Mouse (Mus musculus): ENCODE measurements around the gene Zfp385c. TPM values are rescaled to one million over a fixed set of nuclear protein-coding genes. Genes with fewer than 3 reads are reported as not detected.
A peak's percentile ranks its signal among the peaks of the same experiment; 100 is the strongest.

Zfp385c gene
- polyA plus RNA-seq, 1 experiment from 2014 or later = not detected

DNA sequence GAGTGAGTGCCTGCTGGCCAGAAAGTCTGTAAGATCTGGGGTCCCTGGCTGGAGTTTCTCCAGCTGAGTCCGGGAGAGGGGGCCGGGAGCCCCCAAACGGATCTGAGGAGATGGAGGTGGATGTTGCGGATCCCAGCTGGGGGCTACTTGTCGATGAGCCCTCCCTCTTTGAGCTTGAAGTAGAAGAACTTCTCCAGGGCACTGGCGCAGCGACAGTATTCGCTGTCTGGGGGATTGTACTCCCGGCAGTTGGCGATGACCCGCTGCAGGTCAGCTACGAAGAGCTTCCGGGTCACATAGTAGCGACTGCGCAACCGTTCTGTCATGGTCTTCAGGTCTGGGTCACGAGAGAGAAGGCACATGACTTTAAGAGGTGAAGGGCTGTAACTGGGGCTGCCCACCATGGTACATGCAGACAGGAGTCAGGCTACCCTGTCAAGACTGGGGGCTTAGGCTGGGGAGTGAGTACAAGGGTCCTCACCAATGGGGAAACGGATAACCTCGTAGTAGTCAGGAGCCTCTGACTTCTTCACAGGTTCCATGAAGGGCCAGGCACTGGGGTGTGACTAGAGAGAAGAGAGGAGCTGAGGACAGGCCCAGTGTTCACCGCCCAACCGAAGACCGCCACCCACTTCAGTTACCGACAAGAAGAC is 13.0 kb upstream of the Zfp385c start:
- CTCF ChIA-PET = interaction anchor here (1.1 kb wide), 1 partner anchor 9 kb away, joined by 4 read pairs; the partner anchor contains the start of gene Hspb9
- ATAC-seq = no peak
- no peak for TF ChIP-seq CTCF (IDR thresholded peaks at IDR 0.05)
- H3K27me3 ChIP-seq = no peaks in the 10 kb centered on the region
- no peak for DNase-seq (ENCODE audit: low read depth, low spot score)
- in situ Hi-C loops (cut with MboI; ENCODE audit: low pct_unique_long_range_greater_than_20kb) = no loop called here
- POLR2A ChIA-PET = no interaction called here

DNA sequence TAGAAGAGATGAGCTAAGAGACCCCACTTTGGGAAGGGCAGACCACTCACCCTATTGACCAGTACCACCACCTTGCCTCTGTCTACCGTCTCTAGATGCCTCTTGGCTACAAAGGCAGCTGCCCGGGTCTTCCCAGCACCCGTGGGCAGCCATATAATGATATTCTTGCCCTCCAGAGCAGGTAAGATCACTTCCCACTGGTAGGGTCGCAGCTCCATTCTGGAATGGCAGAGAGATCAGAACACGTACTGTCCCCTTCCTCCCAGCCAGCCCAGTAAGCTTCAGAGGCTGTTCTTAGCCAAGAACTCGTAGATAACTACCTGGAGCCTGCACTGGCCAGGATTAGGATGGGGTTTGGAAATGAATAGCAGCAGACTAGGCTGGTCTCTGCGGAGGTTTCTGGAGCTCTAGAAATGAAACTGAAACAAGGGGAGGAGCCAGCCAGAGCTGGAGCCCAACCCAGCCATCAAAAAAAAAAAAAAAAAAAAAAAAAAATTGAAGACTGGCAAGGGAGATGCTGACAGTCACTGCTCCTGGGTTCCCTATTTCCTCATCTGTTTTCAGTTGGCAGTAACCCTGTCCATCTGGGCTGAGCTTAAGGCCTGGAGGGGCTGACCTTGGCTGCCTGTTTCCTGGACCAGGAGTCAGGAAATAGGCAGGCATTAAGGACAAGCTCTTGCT is 11.7 kb upstream of the Zfp385c start, which contains the start of gene Dhx58:
TSS of gene Dhx58 (minus strand) at position 421 of the 681 bp plus-strand sequence.
- no peak for TF ChIP-seq CTCF (IDR thresholded peaks at IDR 0.05)
- CTCF ChIA-PET = interaction anchor here (1.0 to 2.1 kb wide), 5 partner anchors 10 to 346 kb away, joined by 3 to 5 read pairs (median 3); partner anchors contain the start of gene Hspb9
- H3K27me3 ChIP-seq = no peaks in the 10 kb centered on the region
- POLR2A ChIA-PET = interaction anchor here (0.6 to 0.7 kb wide), 3 partner anchors 8 to 131 kb away, joined by 3 to 4 read pairs (median 3); partner anchors contain the start of gene Kat2a
- DNase-seq (ENCODE audit: low read depth, low spot score) (no peak), ATAC-seq (no peak)
- in situ Hi-C loops (cut with MboI; ENCODE audit: low pct_unique_long_range_greater_than_20kb) = no loop called here

DNA sequence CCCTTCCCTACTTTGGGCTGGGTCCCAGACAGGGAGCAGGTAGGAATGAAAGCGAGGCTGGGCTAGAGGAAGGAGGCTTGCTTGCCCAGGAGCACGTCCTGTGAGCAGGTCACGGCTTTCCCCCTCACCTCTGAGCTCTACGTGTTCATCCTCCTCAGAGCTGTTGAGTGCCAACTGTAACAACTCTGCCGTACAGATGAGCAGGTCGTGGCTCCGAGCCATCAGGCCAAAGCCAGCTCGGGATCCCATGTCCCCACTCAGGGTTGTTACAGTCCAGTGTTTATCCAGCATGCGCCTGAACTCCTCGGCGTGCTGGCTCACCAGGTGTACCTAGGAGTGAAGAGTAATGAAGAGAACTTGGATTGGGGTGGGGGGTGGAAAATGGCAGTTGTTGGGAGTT is 11.1 kb upstream of the Zfp385c start:
- ChIA-PET POLR2A (no interaction called here), CTCF (interaction anchor here (1.0 to 2.1 kb wide), 6 partner anchors 9 to 345 kb away, joined by 3 to 5 read pairs (median 4); partner anchors contain the start of gene Kat2a)
- in situ Hi-C loops (cut with MboI; ENCODE audit: low pct_unique_long_range_greater_than_20kb) = no loop called here
- DNase-seq (ENCODE audit: low read depth, low spot score) = no peak
- no peak for ATAC-seq
- no peaks in the 10 kb centered on the region for H3K27me3 ChIP-seq
- TF ChIP-seq CTCF (IDR thresholded peaks at IDR 0.05) = no peak

DNA sequence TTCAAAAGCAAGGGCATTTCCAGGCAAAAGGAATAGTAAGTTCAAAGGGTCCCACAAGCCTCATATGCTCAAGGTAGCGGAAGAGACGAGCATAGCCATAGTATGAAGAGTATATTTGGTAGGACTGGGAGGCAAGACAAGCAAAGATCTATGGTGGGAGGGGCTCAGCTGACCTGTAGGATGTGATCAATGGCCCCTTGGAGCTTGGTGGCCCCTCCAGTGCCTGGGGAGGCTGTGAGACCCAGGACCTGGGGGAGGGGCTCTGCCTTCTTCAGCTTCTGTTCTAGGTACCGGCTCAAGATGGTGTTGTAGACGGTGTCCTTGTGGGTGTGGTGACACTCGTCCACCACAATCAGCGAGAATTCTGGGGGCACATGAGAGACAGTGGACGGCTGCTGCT is 10.7 kb upstream of the Zfp385c start:
- DNase-seq (ENCODE audit: low read depth, low spot score) (no peak), ATAC-seq (no peak)
- ChIA-PET POLR2A (no interaction called here), CTCF (interaction anchor here (1.3 to 2.1 kb wide), 5 partner anchors 9 to 345 kb away, joined by 3 to 5 read pairs (median 5); partner anchors contain the start of gene Kat2a)
- in situ Hi-C loops (cut with MboI; ENCODE audit: low pct_unique_long_range_greater_than_20kb) = no loop called here
- no peaks in the 10 kb centered on the region for H3K27me3 ChIP-seq
- TF ChIP-seq CTCF (IDR thresholded peaks at IDR 0.05) = no peak

DNA sequence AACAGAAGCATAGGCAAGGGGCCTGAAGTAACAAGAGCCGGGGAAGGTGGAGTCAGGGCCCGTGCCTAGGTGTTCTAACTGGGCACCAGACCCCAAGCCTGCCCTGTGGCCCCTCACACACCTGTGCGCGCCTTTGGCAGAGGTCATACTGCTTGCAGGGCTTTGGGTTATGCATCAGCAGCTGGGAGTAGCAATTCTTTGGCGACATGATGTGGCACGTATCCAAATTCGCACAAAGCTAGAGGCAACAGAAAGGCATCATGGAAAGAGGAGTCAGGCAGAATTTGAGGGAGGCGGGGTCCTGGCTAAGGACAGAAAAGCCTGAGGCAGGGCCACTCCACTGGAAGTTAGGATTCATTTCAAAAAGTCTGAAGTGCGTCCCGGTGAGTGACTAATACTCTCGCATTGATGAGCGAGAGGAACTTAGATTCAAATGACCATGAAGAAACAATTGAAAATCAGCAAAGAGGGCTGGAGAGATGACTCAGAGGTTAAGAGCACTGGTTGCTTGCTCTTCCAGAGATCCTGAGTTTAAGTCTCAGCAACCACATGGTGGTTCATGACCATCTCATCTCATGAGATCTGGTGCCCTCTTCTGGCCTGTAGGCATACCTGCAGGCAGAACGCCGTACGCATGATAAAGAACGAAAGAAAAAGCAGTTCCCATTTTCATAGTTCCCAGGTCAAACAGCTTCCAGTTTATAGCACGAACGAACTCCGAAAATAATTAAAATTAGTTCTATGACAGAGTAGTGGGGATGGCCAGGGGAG is 10.0 kb upstream of the Zfp385c start:
- CTCF ChIA-PET = interaction anchor here (1.2 to 2.1 kb wide), 5 partner anchors 10 to 344 kb away, joined by 3 to 5 read pairs (median 5); partner anchors contain the start of genes Dnajc7 and Kat2a
- no peak for TF ChIP-seq CTCF (IDR thresholded peaks at IDR 0.05)
- in situ Hi-C loops (cut with MboI; ENCODE audit: low pct_unique_long_range_greater_than_20kb) = no loop called here
- H3K27me3 ChIP-seq = no peaks in the 10 kb centered on the region
- peak; percentile 53 for DNase-seq (ENCODE audit: low read depth, low spot score)
- POLR2A ChIA-PET = no interaction called here
- ATAC-seq = no peak

DNA sequence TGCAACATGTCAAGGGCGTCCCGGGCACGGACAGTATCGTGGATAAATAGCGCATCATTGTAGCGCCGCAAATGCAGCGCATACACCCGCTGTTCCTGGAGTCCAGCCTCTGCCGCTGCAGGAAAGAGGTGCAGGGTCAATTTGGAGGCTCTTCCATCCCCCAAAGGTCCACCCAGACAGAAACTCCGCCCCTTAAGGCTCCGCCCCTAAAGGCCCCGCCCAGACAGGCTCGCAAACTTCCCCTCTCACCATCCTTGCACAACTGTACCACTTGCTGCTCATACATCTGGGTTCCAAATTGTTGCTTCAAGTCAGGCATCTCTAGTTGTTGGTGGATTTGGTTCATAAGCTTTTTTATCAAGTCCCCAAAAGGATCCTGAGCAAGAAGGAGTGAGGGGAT is 9.0 kb upstream of the Zfp385c start:
- no peak for TF ChIP-seq CTCF (IDR thresholded peaks at IDR 0.05)
- in situ Hi-C loops (cut with MboI; ENCODE audit: low pct_unique_long_range_greater_than_20kb) = no loop called here
- DNase-seq (ENCODE audit: low read depth, low spot score) = no peak
- ChIA-PET POLR2A (no interaction called here), CTCF (interaction anchor here (0.9 to 1.2 kb wide), 2 partner anchors 74 to 81 kb away, joined by 3 read pairs; partner anchors contain the start of gene Dnajc7)
- no peak for ATAC-seq
- no peaks in the 10 kb centered on the region for H3K27me3 ChIP-seq

DNA sequence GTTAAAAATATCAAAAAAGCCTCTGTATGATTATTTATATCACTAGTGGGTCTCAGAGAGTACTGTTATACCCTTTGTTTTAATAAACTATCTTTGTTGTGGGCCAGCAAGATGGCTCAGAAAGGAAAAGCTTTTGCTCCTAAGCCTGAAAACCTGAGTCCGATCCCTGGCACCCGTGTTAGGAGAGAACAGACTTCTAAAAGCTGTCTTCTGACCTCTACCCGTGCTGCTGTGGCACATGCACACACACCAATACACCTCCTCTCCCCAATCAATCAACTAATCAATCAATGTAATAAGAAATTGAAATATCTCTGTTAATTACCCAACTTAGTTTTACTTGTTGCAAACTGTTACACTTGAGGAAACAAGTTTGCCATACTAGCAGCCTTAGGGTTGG is 8.5 kb upstream of the Zfp385c start:
- TF ChIP-seq CTCF (IDR thresholded peaks at IDR 0.05) = no peak
- POLR2A ChIA-PET = interaction anchor here (1.1 kb wide), 1 partner anchor 11 kb away, joined by 3 read pairs; no protein-coding TSS in a partner anchor
- DNase-seq (ENCODE audit: low read depth, low spot score) = no peak
- H3K27me3 ChIP-seq = no peaks in the 10 kb centered on the region
- ATAC-seq = no peak
- in situ Hi-C loops (cut with MboI; ENCODE audit: low pct_unique_long_range_greater_than_20kb) = no loop called here
- CTCF ChIA-PET = interaction anchor here (0.9 kb wide), 1 partner anchor 74 kb away, joined by 3 read pairs; no protein-coding TSS in a partner anchor

DNA sequence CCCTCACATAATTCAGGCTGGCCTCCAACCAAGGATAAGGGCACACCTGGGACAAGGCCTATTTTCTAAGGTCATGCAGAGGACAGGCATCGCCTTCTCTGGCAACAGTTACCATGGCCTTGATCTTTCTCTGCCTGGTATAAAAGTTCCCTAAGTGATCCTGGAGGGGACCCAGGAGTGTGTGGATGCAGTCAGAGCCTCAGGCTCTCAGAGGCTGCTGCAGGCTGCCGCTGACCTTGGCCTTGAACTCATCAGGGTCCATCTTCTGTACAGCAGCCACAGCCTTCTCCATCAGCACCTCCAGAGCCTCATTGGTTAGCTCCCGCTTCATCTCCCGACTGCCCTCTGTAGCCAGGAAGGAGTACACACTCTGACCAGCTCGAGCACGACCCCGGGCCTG is 5.7 kb upstream of the Zfp385c start:
- CTCF ChIA-PET = no interaction called here
- ATAC-seq (no peak), DNase-seq (ENCODE audit: low read depth, low spot score) (no peak)
- no peak for TF ChIP-seq CTCF (IDR thresholded peaks at IDR 0.05)
- POLR2A ChIA-PET = no interaction called here
- no peaks in the 10 kb centered on the region for H3K27me3 ChIP-seq
- in situ Hi-C loops (cut with MboI; ENCODE audit: low pct_unique_long_range_greater_than_20kb) = loop anchor here (5.0 kb wide), 3 partner anchors 76 to 276 kb away; partner anchors contain the start of genes Cnp and Dnajc7

DNA sequence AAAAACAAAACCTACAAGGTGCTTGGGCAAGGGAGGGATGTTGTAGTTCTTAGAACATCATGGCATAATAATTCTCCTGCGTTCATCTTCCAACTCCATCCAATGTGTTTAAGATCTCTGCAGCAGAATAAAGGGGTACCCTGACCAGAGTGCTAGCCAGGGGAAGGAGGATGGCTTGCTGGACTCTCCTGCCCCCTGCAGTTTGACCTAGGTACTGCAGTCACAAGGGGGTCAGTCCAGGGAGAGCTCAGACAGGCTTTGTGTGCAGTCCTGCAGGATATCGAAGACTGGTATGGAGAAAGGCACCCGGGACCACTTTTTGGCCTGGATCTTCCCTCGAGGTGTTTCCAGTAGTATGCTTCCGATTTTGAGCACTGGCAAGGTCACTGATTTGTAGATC is 2.7 kb upstream of the Zfp385c start:
- ATAC-seq (no peak), DNase-seq (ENCODE audit: low read depth, low spot score) (no peak)
- TF ChIP-seq CTCF (IDR thresholded peaks at IDR 0.05) = peak; percentile 96
- in situ Hi-C loops (cut with MboI; ENCODE audit: low pct_unique_long_range_greater_than_20kb) = loop anchor here (5.0 kb wide), 3 partner anchors 73 to 273 kb away; partner anchors contain the start of genes Cnp and Dnajc7
- ChIA-PET CTCF (interaction anchor here (0.9 to 1.1 kb wide), 4 partner anchors 35 to 125 kb away, joined by 3 to 5 read pairs (median 4); no protein-coding TSS in a partner anchor), POLR2A (no interaction called here)
- H3K27me3 ChIP-seq = peaks cover 5% of the 10 kb centered on the region

DNA sequence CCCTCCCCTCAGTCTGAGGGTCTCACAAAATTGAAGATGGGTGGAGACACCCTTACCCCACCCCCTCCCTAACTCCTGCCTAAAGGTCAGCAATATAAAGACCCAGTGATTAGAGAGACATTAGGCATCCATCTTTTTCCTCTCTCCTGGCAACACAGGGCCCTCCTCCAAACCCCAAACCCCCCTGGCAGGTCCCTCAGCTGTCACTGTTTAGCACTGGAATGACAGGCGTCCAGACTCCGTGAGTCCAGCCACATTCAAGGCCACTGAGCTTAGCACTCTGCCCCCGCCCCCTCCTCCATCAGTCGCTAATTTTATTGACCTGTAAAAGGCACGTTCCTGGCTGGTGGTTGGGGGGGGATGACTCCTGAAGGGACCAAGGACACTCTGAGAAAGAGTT is 899 bp upstream of the Zfp385c start:
- in situ Hi-C loops (cut with MboI; ENCODE audit: low pct_unique_long_range_greater_than_20kb) = no loop called here
- ChIA-PET POLR2A (no interaction called here), CTCF (interaction anchor here (0.9 kb wide), 1 partner anchor 67 kb away, joined by 3 read pairs; no protein-coding TSS in a partner anchor)
- no peak for ATAC-seq
- H3K27me3 ChIP-seq = peaks cover 5% of the 10 kb centered on the region
- DNase-seq (ENCODE audit: low read depth, low spot score) = no peak
- TF ChIP-seq CTCF (IDR thresholded peaks at IDR 0.05) = no peak
